Mouse (Mus musculus): ENCODE measurements around the gene Rgs9.

DNA sequence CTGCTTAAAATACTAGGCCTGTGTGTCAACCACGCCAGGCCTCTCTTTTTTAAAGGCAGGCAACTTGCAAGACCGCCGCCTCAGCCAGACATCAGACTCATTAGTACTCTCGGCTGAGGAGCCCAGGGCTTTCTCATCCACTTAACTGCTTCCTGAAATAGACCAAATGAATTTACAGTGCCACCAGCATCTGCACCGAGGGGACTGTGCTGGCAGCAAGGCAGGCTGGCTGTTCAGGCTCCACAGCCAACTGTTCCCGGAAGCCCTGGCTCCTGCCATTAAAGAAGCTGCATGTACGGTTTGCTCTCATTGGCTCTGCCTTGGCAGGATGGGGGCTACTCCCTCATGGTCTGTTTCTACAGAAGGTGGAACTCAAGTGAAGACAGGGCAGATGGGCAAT is 19.7 kb downstream of the Rgs9 start:
- no peak for TF ChIP-seq EP300 (IDR thresholded peaks at IDR 0.05)
- no peak for TF ChIP-seq CTCF (IDR thresholded peaks at IDR 0.05)

All from lung, postnatal 0 days (tissue).